In genomic region chr3:79674641-79675040, GRCm38 (mm10) we compare ENCODE assay signal across 21 mouse cellular contexts.
"Had no signal": no experiment of that assay in that cellular context is flagged by ENCODE, and none has a peak within 500 bp of the region (broad histone marks: within the 10 kb centered on the region; RNA-seq: fewer than 3 reads in every experiment).

No protein-coding gene starts in this region.

- H3K4me3 ChIP-seq: heart, embryonic 10.5 days; heart, embryonic 12.5 days; hindbrain, embryonic 13.5 days; hindbrain, embryonic 15.5 days; intestine, embryonic 15.5 days; kidney, embryonic 15.5 days; limb, embryonic 13.5 days; limb, embryonic 15.5 days; liver, embryonic 12.5 days had no signal

- DNase-seq: gastrocnemius, postnatal 14 days; gastrocnemius, postnatal 36 days; heart, postnatal 10 days; kidney, adult 9 months; kidney, postnatal 14 days; kidney, postnatal 36 days; layer of hippocampus, adult 9-11 months; layer of hippocampus, postnatal 36 days; left cerebral cortex, postnatal 4 days had no signal

- H3K27ac ChIP-seq: heart, embryonic 10.5 days; hindbrain, embryonic 13.5 days; hindbrain, embryonic 15.5 days; hindbrain, postnatal 0 days; intestine, embryonic 15.5 days; kidney, embryonic 15.5 days; kidney, postnatal 0 days; limb, embryonic 13.5 days; limb, embryonic 15.5 days; liver, embryonic 12.5 days; liver, embryonic 14.5 days had no signal
